ENCODE assay signal across 17 mouse cellular contexts in genomic region chr6:5332560-5333150, GRCm38 (mm10). TPM values are rescaled to one million over a fixed set of nuclear protein-coding genes. Genes with fewer than 3 reads are reported as not detected.
A peak's percentile ranks its signal among the peaks of the same experiment; 100 is the strongest.
DNase-seq lines count a peak whose midpoint lies in the region.
"Had no signal": no experiment of that assay in that cellular context is flagged by ENCODE, and none has a peak within 500 bp of the region (broad histone marks: within the 10 kb centered on the region; RNA-seq: fewer than 3 reads in every experiment).

No protein-coding gene starts in this region.

- peak; percentile 1 to 51 for DNase-seq in frontal cortex, postnatal 36 days (ENCODE audit: low spot score in 2 of 2)
- DNase-seq in frontal cortex, postnatal 25 days (ENCODE audit: low spot score in 2 of 2) = no peak
- peak; percentile 2 to 60 for DNase-seq in left cerebral cortex, adult 9 months (ENCODE audit: low spot score in 2 of 2)
- DNase-seq in left cerebral cortex, adult 11 months (ENCODE audit: low spot score) = no peak
- DNase-seq in gonadal fat pad, adult 2 months (ENCODE audit: low read depth) = peak; percentile 96
- peak; percentile 23 to 34 for DNase-seq in right cerebral cortex, postnatal 36 days (ENCODE audit: low spot score in 2 of 2)
- DNase-seq in lung, postnatal 4 days = no peak
- no peak for DNase-seq in embryo, embryonic 9.5 days (ENCODE audit: extremely low spot score)
- DNase-seq: adrenal gland, adult 8-10 months; cerebellum, adult 9-10 months; heart, adult 2 months; heart, postnatal 4 days; lung, adult 2 months; lung, postnatal 36 days; spleen, adult 18-20 months; thymus, adult 2 months had no signal

RNA-seq across cellular contexts. Expression of gene Pon2, which starts 34.4 kb away (rescaled TPM):
- 30.6 and 35.1 TPM in 2 replicates for polyA plus RNA-seq in gonadal fat pad, adult 2 months (2012; rRNA removed)

RNA-seq across cellular contexts. Expression of gene Asb4, which starts 50.5 kb away (rescaled TPM):
- 0.23 and 0.49 TPM in 2 replicates for polyA plus RNA-seq in gonadal fat pad, adult 2 months (2012; rRNA removed)
- polyA plus RNA-seq: erythroblast, embryonic 14.5 days had no signal

Comparison
In these comparisons a context has a peak if more than half of its experiments do, and no peak if none do; other contexts are left out.
1. DNase-seq: peak in frontal cortex, postnatal 36 days (2 of 2), left cerebral cortex, adult 9 months (2 of 2), gonadal fat pad, adult 2 months (single experiment) and right cerebral cortex, postnatal 36 days (2 of 2); none in frontal cortex, postnatal 25 days (0 of 2), left cerebral cortex, adult 11 months (single experiment), lung, postnatal 4 days (0 of 2) and embryo, embryonic 9.5 days (single experiment).